Mouse (Mus musculus) MEL (cell line): ENCODE results near the gene Slc35e2. TPM values are rescaled to one million over a fixed set of nuclear protein-coding genes. Genes with fewer than 3 reads are reported as not detected.

ENCODE experiments used
- DNase-seq: peaks from one replicate; pipeline ENCODE4 v3.0.0; 2011; ENCODE audit warnings: low read depth, low spot score
- H3K27ac ChIP-seq: 2 replicates; pipeline ENCODE4 v1.5.1; 2012; ENCODE audit warnings: low read depth, mild to moderate bottlenecking, control low read depth, low read length, moderate library complexity; ENCODE audit not compliant: control insufficient read depth
- H3K27me3 ChIP-seq, 2 experiments: fragments of 150-350 bp in 1 of 2; sonication (generic) in 1 of 2; 2 replicates each; pipeline ENCODE4 v1.6.1; 2012; ENCODE audit warnings: low read length in 2 of 2, mild to moderate bottlenecking in 2 of 2, improper control_type of control experiment in 1 of 2, moderate library complexity in 1 of 2; ENCODE audit not compliant: insufficient read depth in 2 of 2, control insufficient read depth in 1 of 2
- H3K36me3 ChIP-seq, 2 experiments: 2 replicates each; pipeline ENCODE4 v1.6.1; 2012 to 2014; ENCODE audit warnings: low read length in 2 of 2, improper control_type of control experiment in 1 of 2, inconsistent platforms in 1 of 2, mild to moderate bottlenecking in 1 of 2; ENCODE audit not compliant: insufficient read depth in 2 of 2, control insufficient read depth in 1 of 2
- H3K4me1 ChIP-seq, 2 experiments: fragments of 150-350 bp in 1 of 2; sonication (generic) in 1 of 2; 2 replicates each; pipeline ENCODE4 v1.6.1; 2012; ENCODE audit warnings: low read length in 2 of 2, improper control_type of control experiment in 1 of 2, mild to moderate bottlenecking in 1 of 2; ENCODE audit not compliant: insufficient read depth in 2 of 2, control insufficient read depth in 1 of 2
- H3K4me3 ChIP-seq, 2 experiments: fragments of 150-350 bp in 1 of 2; sonication (generic) in 1 of 2; 2 replicates each; pipeline ENCODE4 v1.5.1; 2012; ENCODE audit warnings: low read depth in 2 of 2, low read length in 2 of 2, mild to moderate bottlenecking in 2 of 2, moderate library complexity in 2 of 2, control low read depth in 1 of 2, improper control_type of control experiment in 1 of 2; ENCODE audit not compliant: control insufficient read depth in 1 of 2, insufficient read depth in 1 of 2
- H3K79me2 ChIP-seq: 2 replicates; pipeline ENCODE4 v1.6.1; 2012; ENCODE audit warnings: mild to moderate bottlenecking, low read length, moderate library complexity; ENCODE audit not compliant: control insufficient read depth, poor library complexity, insufficient read depth
- H3K9ac ChIP-seq: 2 replicates; pipeline ENCODE4 v1.6.1; 2012; ENCODE audit warnings: low read depth, mild to moderate bottlenecking, control low read depth, low read length, moderate library complexity; ENCODE audit not compliant: control insufficient read depth, poor library complexity, severe bottlenecking
- H3K9me3 ChIP-seq: fragments of 150-350 bp; sonication (generic); replicated peaks from 2 replicates; pipeline ENCODE4 v1.6.1; 2012; ENCODE audit warnings: mild to moderate bottlenecking, low read length, improper control_type of control experiment, moderate library complexity; ENCODE audit not compliant: insufficient read depth
- BHLHE40 ChIP-seq: IDR thresholded peaks from 2 replicates; pipeline ENCODE4 v1.6.1; 2012; ENCODE audit warnings: low read depth, mild to moderate bottlenecking, inconsistent platforms, low read length, improper control_type of control experiment, borderline replicate concordance
- CHD1 ChIP-seq: IDR thresholded peaks from 2 replicates; pipeline ENCODE4 v1.6.1; 2012; ENCODE audit warnings: low read depth, mild to moderate bottlenecking, inconsistent platforms, low read length, improper control_type of control experiment
- CHD2 ChIP-seq: IDR thresholded peaks from 2 replicates; pipeline ENCODE4 v1.6.1; 2011; ENCODE audit warnings: low read length, improper control_type of control experiment
- CTCF ChIP-seq, 3 experiments: IDR thresholded peaks in 2 of 3; conservative IDR thresholded peaks in 1 of 3; 2 replicates each; pipeline ENCODE4 v1.5.1; 2011 to 2012; ENCODE audit warnings: low read length in 3 of 3, low read depth in 2 of 3, mild to moderate bottlenecking in 2 of 3, improper control_type of control experiment in 1 of 3, inconsistent platforms in 1 of 3, mixed read lengths in 1 of 3, moderate library complexity in 1 of 3; ENCODE audit not compliant: control insufficient read depth in 1 of 3, insufficient read depth in 1 of 3, poor library complexity in 1 of 3, severe bottlenecking in 1 of 3
- EP300 ChIP-seq, 2 experiments: IDR thresholded peaks; 2 replicates each; pipeline ENCODE4 v1.6.1; 2011; ENCODE audit warnings: improper control_type of control experiment in 2 of 2, low read length in 2 of 2, low read depth in 1 of 2, mild to moderate bottlenecking in 1 of 2
- ETS1 ChIP-seq: IDR thresholded peaks from 2 replicates; pipeline ENCODE4 v1.6.1; 2012; ENCODE audit warnings: low read depth, mild to moderate bottlenecking, inconsistent platforms, low read length, improper control_type of control experiment, moderate library complexity
- GATA1 ChIP-seq: IDR thresholded peaks from 2 replicates; pipeline ENCODE4 v1.6.1; 2011; ENCODE audit warnings: low read depth, low read length, improper control_type of control experiment
- JUND ChIP-seq: IDR thresholded peaks from 2 replicates; pipeline ENCODE4 v1.6.1; 2011; ENCODE audit warnings: low read depth, mild to moderate bottlenecking, improper control_type of control experiment, low read length
- MAFK ChIP-seq: IDR thresholded peaks from 2 replicates; pipeline ENCODE4 v1.6.1; 2011; ENCODE audit warnings: low read depth, mild to moderate bottlenecking, low read length, improper control_type of control experiment, borderline replicate concordance
- MAX ChIP-seq: IDR thresholded peaks from 2 replicates; pipeline ENCODE4 v1.6.1; 2011; ENCODE audit warnings: low read length, improper control_type of control experiment
- MEF2A ChIP-seq: IDR thresholded peaks from 2 replicates; pipeline ENCODE4 v1.6.1; 2014; ENCODE audit warnings: low read depth, mild to moderate bottlenecking, inconsistent platforms, low read length, improper control_type of control experiment; ENCODE audit not compliant: poor library complexity, insufficient replicate concordance, severe bottlenecking; ENCODE audit errors: extremely low read depth
- MXI1 ChIP-seq: IDR thresholded peaks from 2 replicates; pipeline ENCODE4 v1.6.1; 2011; ENCODE audit warnings: mild to moderate bottlenecking, low read depth, low read length, improper control_type of control experiment
- NRF1 ChIP-seq: IDR thresholded peaks from 2 replicates; pipeline ENCODE4 v1.6.1; 2014; ENCODE audit warnings: low read depth, mild to moderate bottlenecking, inconsistent platforms, low read length, improper control_type of control experiment, moderate library complexity; ENCODE audit not compliant: poor library complexity, insufficient read depth, severe bottlenecking
- POLR2A ChIP-seq, 2 experiments: IDR thresholded peaks; 2 replicates each; pipeline ENCODE4 v1.6.1; 2011 to 2012; ENCODE audit warnings: low read length in 2 of 2, mild to moderate bottlenecking in 2 of 2, control low read depth in 1 of 2, improper control_type of control experiment in 1 of 2, low read depth in 1 of 2, moderate library complexity in 1 of 2; ENCODE audit not compliant: control insufficient read depth in 1 of 2, insufficient read depth in 1 of 2, poor library complexity in 1 of 2
- SIN3A ChIP-seq: IDR thresholded peaks from 2 replicates; pipeline ENCODE4 v1.6.1; 2012; ENCODE audit warnings: low read length, improper control_type of control experiment, inconsistent platforms
- SMC3 ChIP-seq: IDR thresholded peaks from 2 replicates; pipeline ENCODE4 v1.6.1; 2011; ENCODE audit warnings: low read depth, low read length, improper control_type of control experiment
- TAL1 ChIP-seq: IDR thresholded peaks from 2 replicates; pipeline ENCODE4 v1.6.1; 2012; ENCODE audit warnings: mild to moderate bottlenecking, inconsistent platforms, low read length, moderate library complexity, mixed read lengths
- TBP ChIP-seq: IDR thresholded peaks from 2 replicates; pipeline ENCODE4 v1.8.0; 2011; ENCODE audit warnings: low read depth, low read length, improper control_type of control experiment
- TCF12 ChIP-seq: IDR thresholded peaks from 2 replicates; pipeline ENCODE4 v1.6.1; 2014; ENCODE audit warnings: low read depth, mild to moderate bottlenecking, inconsistent platforms, low read length, improper control_type of control experiment, moderate library complexity
- ZMIZ1 ChIP-seq: IDR thresholded peaks from 2 replicates; pipeline ENCODE4 v1.6.1; 2012; ENCODE audit warnings: low read depth, mild to moderate bottlenecking, inconsistent platforms, low read length, improper control_type of control experiment, moderate library complexity
- polyA plus RNA-seq, 2 experiments: library from polyadenylated mRNA; stranded (reverse) in 1 of 2; unstranded in 1 of 2; fragments of >175 nt in 1 of 2; fragments of >200 nt in 1 of 2; gene quantifications; 2 replicates each; pipeline versions ENCODE4 v1.2.1 to v1.2.4; 2012; ENCODE audit warnings: low replicate concordance in 2 of 2, low read depth in 1 of 2; ENCODE audit not compliant: insufficient read length in 2 of 2, insufficient read depth in 1 of 2, missing spikeins in 1 of 2
- total RNA-seq: library from RNA; depleted of rRNA; stranded (reverse); fragments of 300-350 nt; gene quantifications from 2 replicates; pipeline ENCODE4 v1.2.3, GENCODE M21; 2012

Gene Slc35e2
- total and polyA plus RNA-seq, 3 experiments: 6.4 to 9.9 TPM; not detected in 1

DNA sequence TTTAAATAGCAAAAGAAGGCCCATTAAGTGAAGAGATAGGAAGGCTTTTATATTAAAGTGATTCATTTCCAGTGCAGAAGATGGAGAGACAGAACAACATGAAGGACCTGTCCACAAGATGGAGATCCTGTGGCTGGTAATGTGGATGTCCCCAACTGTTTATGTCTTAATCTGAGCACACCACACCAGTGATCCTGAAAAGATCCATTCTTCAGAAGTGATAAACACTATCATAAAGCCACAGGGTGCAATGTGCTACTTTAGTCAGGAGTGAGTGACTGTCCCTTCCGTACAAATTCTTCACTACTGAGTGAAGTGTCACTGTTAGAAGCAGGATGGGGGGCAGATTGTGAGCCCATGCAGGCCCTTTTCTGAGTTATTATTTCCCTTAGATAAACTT, 1.5 kb downstream of the Slc35e2 start:
- H3K27me3 ChIP-seq: no peaks in the 10 kb centered on the region
- H3K4me1 ChIP-seq: peaks cover 11 to 14% of the 10 kb centered on the region in 2 experiments; a peak in 3 of 4 replicates
- peaks cover 9% of the 10 kb centered on the region for H3K79me2 ChIP-seq
- DNase-seq: peak; percentile 33
- H3K27ac ChIP-seq: peak overlapping the region; percentile 7
- peaks cover 0 to 26% of the 10 kb centered on the region in 2 experiments; a peak in 2 of 4 replicates for H3K36me3 ChIP-seq
- TF ChIP-seq EP300 (IDR thresholded peaks at IDR 0.05; ENCODE audit: low read depth in 1 of 2, low read length in 2 of 2) (peak; percentile 9 to 73; a peak in 2 of 4 replicates), TCF12 (peak; percentile 63; the same call in 1 of the 2 replicates), GATA1 (peak; percentile 66), TAL1 (peak; percentile 65), CHD1 (no peak)
- peak overlapping the region; percentile 81 to 92 for H3K4me3 ChIP-seq
- H3K9ac ChIP-seq: peak overlapping the region; percentile 86
- no peaks in the 10 kb centered on the region for H3K9me3 ChIP-seq

DNA sequence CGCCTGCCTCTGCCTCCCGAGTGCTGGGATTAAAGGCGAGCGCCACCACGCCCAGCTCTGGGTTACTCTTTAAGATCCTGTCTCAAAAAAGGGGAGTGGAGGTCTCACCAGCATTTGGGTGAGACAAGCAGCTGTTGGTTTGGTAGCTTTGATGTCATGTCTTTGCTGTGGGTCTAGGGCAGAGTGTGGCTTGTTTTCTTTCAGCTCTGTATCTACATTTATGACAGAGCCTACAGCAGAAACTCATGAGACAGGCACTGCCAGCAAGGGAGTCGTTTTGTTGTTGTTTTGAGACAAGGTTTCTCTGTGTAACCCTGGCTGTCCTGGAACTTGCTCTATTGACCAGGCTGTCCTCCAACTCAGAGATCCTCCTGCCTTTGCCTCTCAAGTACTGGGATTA, 2.6 kb downstream of the Slc35e2 start:
- Histone ChIP-seq H3K9me3 (no peaks in the 10 kb centered on the region), H3K79me2 (peaks cover 9% of the 10 kb centered on the region), H3K4me3 (no peak overlapping the region), H3K9ac (no peak overlapping the region), H3K27ac (no peak overlapping the region), H3K27me3 (no peaks in the 10 kb centered on the region), H3K4me1 (peaks cover 6 to 7% of the 10 kb centered on the region in 2 experiments; a peak in 3 of 4 replicates), H3K36me3 (peaks cover 0 to 18% of the 10 kb centered on the region in 2 experiments; a peak in 2 of 4 replicates)
- TF ChIP-seq SIN3A: no peak
- TF ChIP-seq GATA1: no peak
- no peak for TF ChIP-seq TCF12
- TF ChIP-seq MAFK: no peak
- no peak for TF ChIP-seq ZMIZ1
- no peak for TF ChIP-seq NRF1
- TF ChIP-seq ETS1: no peak
- TF ChIP-seq CTCF (IDR thresholded peaks at IDR 0.05 in 2 of 3, conservative IDR thresholded peaks at IDR 0.05 in 1 of 3; ENCODE audit: control insufficient read depth in 1 of 3, insufficient read depth in 1 of 3, low read depth in 2 of 3, low read length in 3 of 3, poor library complexity in 1 of 3, severe bottlenecking in 1 of 3): no peak
- TF ChIP-seq SMC3: no peak
- no peak for TF ChIP-seq TBP
- no peak for TF ChIP-seq BHLHE40
- no peak for TF ChIP-seq MEF2A
- no peak for TF ChIP-seq MXI1
- no peak for TF ChIP-seq POLR2A (IDR thresholded peaks at IDR 0.05; ENCODE audit: control insufficient read depth in 1 of 2, insufficient read depth in 1 of 2, low read depth in 1 of 2, low read length in 2 of 2, poor library complexity in 1 of 2)
- no peak for TF ChIP-seq EP300 (IDR thresholded peaks at IDR 0.05; ENCODE audit: low read depth in 1 of 2, low read length in 2 of 2)
- TF ChIP-seq CHD2: no peak
- no peak for TF ChIP-seq MAX
- no peak for TF ChIP-seq JUND
- no peak for DNase-seq
